Mouse (Mus musculus) inflammation-experienced regulatory T-cells, adult 16 weeks (primary cell): ENCODE results near the gene Mgat3. TPM values are rescaled to one million over a fixed set of nuclear protein-coding genes. Genes with fewer than 3 reads are reported as not detected.

Source experiments
- polyA plus RNA-seq: library from polyadenylated mRNA; unstranded; fragments of 100-300 nt; shearing (Covaris generic); gene quantifications from one replicate; pipeline ENCODE4 v1.2.1, GENCODE M21; 2017

Gene Mgat3
- polyA plus RNA-seq, result not detected

GRCm38 (mm10) chr15:80173001-80173771, at the start of gene Mgat3:
Mgat3 (plus strand) TSS chr15:80173721.

GRCm38 (mm10) chr15:80132993-80133586, 40.4 kb upstream of the Mgat3 start, which contains the start of gene Tab1:
Tab1 (plus strand) TSS chr15:80133127.

GRCm38 (mm10) chr15:80233733-80234509, 60.4 kb downstream of the Mgat3 start, which contains the start of gene Mief1:
Mief1 (plus strand) TSS chr15:80234018.

GRCm38 (mm10) chr15:80235535-80235934, 62.0 kb downstream of the Mgat3 start, which contains the start of gene AC140267.1:
AC140267.1 (plus strand) TSS chr15:80235835.

GRCm38 (mm10) chr15:80254847-80255645, 81.5 kb downstream of the Mgat3 start, which contains the start of gene Atf4:
Atf4 (plus strand) TSS chr15:80255184.

GRCm38 (mm10) chr15:80263610-80264575, 90.4 kb downstream of the Mgat3 start, which contains the start of gene Rps19bp1:
Rps19bp1 (minus strand) TSS chr15:80264315.

Other genes with a start within 250 kb of the Mgat3 start
- gene Cbx7, start 202.6 kb upstream of the Mgat3 start, polyA plus RNA-seq, result 103 TPM
- gene Pdgfb, start 158.7 kb upstream of the Mgat3 start, polyA plus RNA-seq, result 1.5 TPM
- gene Syngr1, start 82.4 kb upstream of the Mgat3 start, polyA plus RNA-seq, result 0.60 TPM
- 1,298 TPM for gene Rpl3, start 81.9 kb upstream of the Mgat3 start, polyA plus RNA-seq
- 28.4 TPM for gene Tab1, start 40.6 kb upstream of the Mgat3 start, polyA plus RNA-seq
- gene Mief1, start 60.3 kb downstream of the Mgat3 start, polyA plus RNA-seq, result 37.3 TPM
- not detected for gene AC140267.1, start 62.1 kb downstream of the Mgat3 start, polyA plus RNA-seq
- 106 TPM for gene Atf4, start 81.5 kb downstream of the Mgat3 start, polyA plus RNA-seq
- 30.8 TPM for gene Rps19bp1, start 90.6 kb downstream of the Mgat3 start, polyA plus RNA-seq
- gene Cacna1i, start 113.5 kb downstream of the Mgat3 start, polyA plus RNA-seq, result 0.02 TPM